Mouse (Mus musculus): ENCODE measurements around the gene Tmem266.
A peak's percentile ranks its signal among the peaks of the same experiment; 100 is the strongest.

The Tmem266 gene

DNA sequence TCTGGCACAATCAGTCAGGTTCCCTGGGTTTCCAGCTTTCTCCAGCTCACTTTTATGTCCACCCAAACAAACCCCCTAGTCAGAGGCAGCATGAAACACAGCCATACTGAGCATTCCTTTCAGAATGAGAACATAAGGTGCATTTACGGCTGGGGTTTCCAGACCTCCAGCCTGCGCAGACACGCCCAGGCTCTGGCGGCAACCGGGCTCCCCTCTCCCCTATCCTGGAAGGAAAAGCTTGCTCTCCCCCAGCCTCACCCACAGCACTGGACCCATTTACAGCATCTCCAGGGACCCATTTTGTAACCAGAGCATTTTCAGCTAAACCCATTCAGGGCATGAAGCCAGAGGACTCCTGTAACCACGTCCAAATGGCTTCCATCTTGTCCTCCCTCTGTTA lies 123.3 kb downstream of the Tmem266 start:
- no peak for DNase-seq (ENCODE audit: low spot score in 2 of 2)

DNA sequence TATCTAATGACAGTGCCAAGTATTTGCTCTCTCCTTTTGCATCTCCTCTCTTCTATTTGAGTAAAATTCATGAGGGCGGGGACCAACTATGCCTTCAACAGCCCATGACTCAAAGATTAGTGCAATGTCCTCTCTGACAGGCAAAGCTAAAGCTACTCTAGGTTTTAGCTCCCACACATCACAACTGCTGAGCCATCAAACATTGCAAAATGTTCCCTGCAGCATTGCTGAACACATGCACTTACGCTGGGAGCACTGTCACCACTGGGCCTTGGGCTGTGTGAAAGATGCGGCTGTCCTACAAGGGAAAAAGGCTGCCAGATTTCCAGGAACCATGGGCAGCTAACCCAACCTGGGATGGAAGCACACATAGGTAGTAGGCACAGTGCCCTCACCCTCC lies 124.7 kb downstream of the Tmem266 start:
- DNase-seq (ENCODE audit: low spot score in 2 of 2), result peak in 1 of 2 experiments; percentile 28

DNA sequence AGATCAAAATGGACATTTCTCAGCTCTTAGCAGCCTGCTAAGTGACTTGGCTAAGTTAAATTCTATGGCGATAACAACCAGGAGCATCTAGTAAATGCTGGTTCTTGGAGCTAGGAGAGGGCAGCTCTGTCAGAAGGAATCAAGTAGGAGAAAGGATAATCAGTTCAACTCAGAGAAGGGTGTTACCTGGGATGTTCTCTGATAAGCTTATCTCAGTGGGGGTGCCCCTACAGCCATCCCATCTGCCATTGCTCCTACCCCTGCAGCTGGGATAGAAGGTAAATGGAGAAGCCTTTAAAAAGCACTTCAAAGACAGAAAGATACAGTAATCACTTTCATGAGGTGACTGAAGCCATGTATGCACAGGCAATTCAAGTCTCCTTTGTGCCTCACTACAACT lies 126.2 kb downstream of the Tmem266 start:
- DNase-seq (ENCODE audit: low spot score in 2 of 2), result no peak

- DNase-seq (ENCODE audit: low spot score in 2 of 2), result no peak
Observed at GRCm38 (mm10) chr9:55453366-55453765, 126.7 kb downstream of the Tmem266 start.

GRCm38 (mm10) chr9:55468397-55468796 lies 141.7 kb downstream of the Tmem266 start:
- DNase-seq (ENCODE audit: low spot score in 2 of 2), result no peak

DNA sequence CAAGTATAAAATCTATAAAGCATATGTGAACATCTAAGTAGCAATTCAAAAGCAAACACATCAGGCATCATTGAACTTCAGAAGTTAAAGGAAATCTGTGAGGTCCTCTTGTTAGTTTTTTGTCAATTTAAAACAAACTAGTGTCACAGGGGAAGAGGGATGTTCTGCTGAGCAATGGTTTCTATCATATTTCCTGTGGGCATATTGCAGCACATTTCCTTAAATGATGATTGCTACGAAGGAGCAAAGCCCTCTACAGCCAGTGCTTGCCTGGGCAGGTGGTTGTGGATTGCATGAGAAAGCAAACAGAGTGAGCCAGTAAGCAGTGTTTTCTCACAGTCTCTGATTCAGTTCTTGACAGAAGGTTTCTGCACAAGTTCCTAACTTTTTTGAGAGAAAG lies 149.4 kb downstream of the Tmem266 start:
- no peak for DNase-seq (ENCODE audit: low spot score in 2 of 2)

GRCm38 (mm10) chr9:55478699-55479098 lies 152.0 kb downstream of the Tmem266 start:
- DNase-seq (ENCODE audit: low spot score in 2 of 2), result no peak

- no peak for DNase-seq (ENCODE audit: low spot score in 2 of 2)
Observed at GRCm38 (mm10) chr9:55482116-55482515, 155.4 kb downstream of the Tmem266 start.
